Comparison of ENCODE assay signal across 11 mouse cellular contexts in genomic region chr1:63213478-63214270, GRCm38 (mm10). TPM values are rescaled to one million over a fixed set of nuclear protein-coding genes. Genes with fewer than 3 reads are reported as not detected.
DNase-seq lines count a peak whose midpoint lies in the region; ATAC-seq lines count a peak whose summit lies in the region.
"Had no signal": no experiment of that assay in that cellular context is flagged by ENCODE, and none has a peak within 500 bp of the region (broad histone marks: within the 10 kb centered on the region; RNA-seq: fewer than 3 reads in every experiment).

No protein-coding gene starts in this region.

- peak overlapping the region; percentile 36 for H3K4me2 ChIP-seq in kidney, embryonic 15.5 days
- peak overlapping the region; percentile 45; the same call in 1 of the 2 replicates for H3K4me2 ChIP-seq in heart, embryonic 16.5 days (ENCODE audit: low read depth, low read length)
- H3K4me2 ChIP-seq in midbrain, embryonic 15.5 days: peak overlapping the region; percentile 46

- H3K27ac ChIP-seq in kidney, embryonic 15.5 days: no peak overlapping the region
- peak overlapping the region; percentile 35 for H3K27ac ChIP-seq in brown adipose tissue, adult 24 weeks (replicated peaks; ENCODE audit: low read depth, low read length)
- H3K27ac ChIP-seq in heart, embryonic 16.5 days (ENCODE audit: low read length): no peak overlapping the region
- H3K27ac ChIP-seq in midbrain, embryonic 15.5 days: peak overlapping the region; percentile 51

- no peak for DNase-seq in kidney, postnatal 36 days
- no peak for DNase-seq in left cerebral cortex, adult 11 months (ENCODE audit: low spot score)
- DNase-seq in cerebellum, adult 8-10 months: no peak
- DNase-seq: cerebellum, adult 11 months; kidney, adult 9 months had no signal

- peaks cover 8% of the 10 kb centered on the region; the same call in 1 of the 2 replicates for H3K4me1 ChIP-seq in kidney, embryonic 15.5 days
- H3K4me1 ChIP-seq in brown adipose tissue, adult 24 weeks (ENCODE audit: control insufficient read depth, insufficient read depth, insufficient read length, low read length): no peaks in the 10 kb centered on the region
- peaks cover 3% of the 10 kb centered on the region; the same call in 1 of the 2 replicates for H3K4me1 ChIP-seq in heart, embryonic 16.5 days (ENCODE audit: control insufficient read depth, insufficient read depth, low read length)
- peaks cover 18% of the 10 kb centered on the region for H3K4me1 ChIP-seq in midbrain, embryonic 15.5 days

- H3K9ac ChIP-seq in kidney, embryonic 15.5 days: no peak overlapping the region
- peak overlapping the region; percentile 34 for H3K9ac ChIP-seq in heart, embryonic 16.5 days (ENCODE audit: low read length)
- H3K9ac ChIP-seq in midbrain, embryonic 15.5 days: 0 out of 2 replicates have a peak overlapping the region, but pooled peaks have one; percentile 3

- no peaks in the 10 kb centered on the region; the same call in 1 of the 2 replicates for H3K9me3 ChIP-seq in kidney, embryonic 15.5 days (replicated peaks)
- H3K9me3 ChIP-seq in heart, embryonic 16.5 days (replicated peaks; ENCODE audit: control insufficient read depth, low read length): no peaks in the 10 kb centered on the region
- H3K9me3 ChIP-seq in midbrain, embryonic 15.5 days: no peaks in the 10 kb centered on the region

- no peak for ATAC-seq in kidney, embryonic 15.5 days (replicated peaks; ENCODE audit: low FRiP score)
- no peak for ATAC-seq in heart, embryonic 16.5 days (replicated peaks; ENCODE audit: extremely low read depth, insufficient read depth, low FRiP score)
- peak; percentile 69 for ATAC-seq in midbrain, embryonic 15.5 days (replicated peaks)
- no peak for ATAC-seq in erythroid progenitor cell, adult 5-6 weeks (replicated peaks; ENCODE audit: low FRiP score, poor library complexity, severe bottlenecking)

- 30% methylated on average over 22 of the region's 22 CpGs for WGBS in kidney, embryonic 15.5 days
- WGBS in heart, embryonic 16.5 days: 30% methylated on average over 22 of the region's 22 CpGs
- WGBS in midbrain, embryonic 15.5 days: 15% methylated on average over 22 of the region's 22 CpGs

- 0 out of 2 replicates have a peak overlapping the region, but pooled peaks have one; percentile 2 for H3K4me3 ChIP-seq in kidney, embryonic 15.5 days (replicated peaks)
- H3K4me3 ChIP-seq in brown adipose tissue, adult 24 weeks (ENCODE audit: insufficient read depth, low read depth, low read length): 0 out of 2 replicates have a peak overlapping the region, but pooled peaks have one; percentile 12
- peak overlapping the region; percentile 19; the same call in 1 of the 2 replicates for H3K4me3 ChIP-seq in heart, embryonic 16.5 days (ENCODE audit: low read length)
- peak overlapping the region; percentile 18 for H3K4me3 ChIP-seq in midbrain, embryonic 15.5 days

- peaks cover 15% of the 10 kb centered on the region for H3K27me3 ChIP-seq in kidney, embryonic 15.5 days
- H3K27me3 ChIP-seq in heart, embryonic 16.5 days (ENCODE audit: control insufficient read depth, insufficient read depth, low read length): no peaks in the 10 kb centered on the region
- H3K27me3 ChIP-seq in midbrain, embryonic 15.5 days (replicated peaks): no peaks in the 10 kb centered on the region

- no peaks in the 10 kb centered on the region for H3K36me3 ChIP-seq in kidney, embryonic 15.5 days
- no peaks in the 10 kb centered on the region for H3K36me3 ChIP-seq in heart, embryonic 16.5 days (ENCODE audit: control insufficient read depth, insufficient read depth)
- H3K36me3 ChIP-seq in midbrain, embryonic 15.5 days (replicated peaks): no peaks in the 10 kb centered on the region

RNA-seq across cellular contexts. Expression of gene Gpr1, which starts 0.7 kb away (rescaled TPM):
- polyA plus RNA-seq in kidney, embryonic 15.5 days (2015; fragmentation: Nextera tagmentation; extraction: Ambion mirVana): 0.10 and 0.13 TPM in 2 replicates
- polyA plus RNA-seq in brown adipose tissue, adult 24 weeks (2012; ENCODE audit: insufficient read depth, insufficient read length, missing spikeins): 0.79 and 1.2 TPM in 2 replicates
- polyA plus RNA-seq in heart, embryonic 16.5 days (2015; fragmentation: Nextera tagmentation; extraction: Ambion mirVana): 0.12 and 0.30 TPM in 2 replicates
- 0.66 and 1.2 TPM in 2 replicates for polyA plus RNA-seq in midbrain, embryonic 15.5 days (2015; fragmentation: Nextera tagmentation; extraction: Ambion mirVana)
- not detected in 2 replicates for total RNA-seq in erythroid progenitor cell, adult 5-6 weeks (2015; ENCODE audit: low replicate concordance)
- not detected in 2 replicates for total RNA-seq in erythroid progenitor cell, adult 5-6 weeks (2017; ENCODE audit: low replicate concordance)
- total RNA-seq: megakaryocyte, adult 5-6 weeks had no signal

RNA-seq across cellular contexts. Expression of gene Ndufs1, which starts 37.0 kb away (rescaled TPM):
- 156 and 159 TPM in 2 replicates for polyA plus RNA-seq in kidney, embryonic 15.5 days (2015; fragmentation: Nextera tagmentation; extraction: Ambion mirVana)
- polyA plus RNA-seq in brown adipose tissue, adult 24 weeks (2012; ENCODE audit: insufficient read depth, insufficient read length, missing spikeins): 837 and 962 TPM in 2 replicates
- polyA plus RNA-seq in heart, embryonic 16.5 days (2015; fragmentation: Nextera tagmentation; extraction: Ambion mirVana): 450 and 470 TPM in 2 replicates
- 132 and 136 TPM in 2 replicates for polyA plus RNA-seq in midbrain, embryonic 15.5 days (2015; fragmentation: Nextera tagmentation; extraction: Ambion mirVana)
- 54.9 and 80.0 TPM in 2 replicates for total RNA-seq in erythroid progenitor cell, adult 5-6 weeks (2015; ENCODE audit: low replicate concordance)
- total RNA-seq in erythroid progenitor cell, adult 5-6 weeks (2017; ENCODE audit: low replicate concordance): 76.9 and 90.8 TPM in 2 replicates

RNA-seq across cellular contexts. Expression of gene Eef1b2, which starts 37.0 kb away (rescaled TPM):
- polyA plus RNA-seq in kidney, embryonic 15.5 days (2015; fragmentation: Nextera tagmentation; extraction: Ambion mirVana): 542 and 580 TPM in 2 replicates
- polyA plus RNA-seq in brown adipose tissue, adult 24 weeks (2012; ENCODE audit: insufficient read depth, insufficient read length, missing spikeins): 440 and 463 TPM in 2 replicates
- 296 and 333 TPM in 2 replicates for polyA plus RNA-seq in heart, embryonic 16.5 days (2015; fragmentation: Nextera tagmentation; extraction: Ambion mirVana)
- 446 and 479 TPM in 2 replicates for polyA plus RNA-seq in midbrain, embryonic 15.5 days (2015; fragmentation: Nextera tagmentation; extraction: Ambion mirVana)
- 300 and 336 TPM in 2 replicates for total RNA-seq in erythroid progenitor cell, adult 5-6 weeks (2015; ENCODE audit: low replicate concordance)
- 425 and 688 TPM in 2 replicates for total RNA-seq in erythroid progenitor cell, adult 5-6 weeks (2017; ENCODE audit: low replicate concordance)

RNA-seq across cellular contexts. Expression of gene Zdbf2, which starts 59.4 kb away (rescaled TPM):
- polyA plus RNA-seq in kidney, embryonic 15.5 days (2015; fragmentation: Nextera tagmentation; extraction: Ambion mirVana): 8.4 and 9.1 TPM in 2 replicates
- polyA plus RNA-seq in brown adipose tissue, adult 24 weeks (2012; ENCODE audit: insufficient read depth, insufficient read length, missing spikeins): not detected in 2 replicates
- polyA plus RNA-seq in heart, embryonic 16.5 days (2015; fragmentation: Nextera tagmentation; extraction: Ambion mirVana): 3.2 and 5.0 TPM in 2 replicates
- polyA plus RNA-seq in midbrain, embryonic 15.5 days (2015; fragmentation: Nextera tagmentation; extraction: Ambion mirVana): 40.9 and 52.5 TPM in 2 replicates
- total RNA-seq in erythroid progenitor cell, adult 5-6 weeks (2015; ENCODE audit: low replicate concordance): not detected in 2 replicates
- total RNA-seq in erythroid progenitor cell, adult 5-6 weeks (2017; ENCODE audit: low replicate concordance): not detected in 2 replicates
- total RNA-seq: megakaryocyte, adult 5-6 weeks had no signal

Comparison
In these comparisons a context has a peak if more than half of its experiments do, and no peak if none do; other contexts are left out.
1. H3K27ac ChIP-seq: peak in brown adipose tissue, adult 24 weeks (single experiment) and midbrain, embryonic 15.5 days (single experiment); none in kidney, embryonic 15.5 days (single experiment) and heart, embryonic 16.5 days (single experiment).
2. Peak in every context shown above with its lines, with median percentiles within 50 percentile points of each other: H3K4me2 ChIP-seq and H3K4me3 ChIP-seq.